Mouse (Mus musculus) heart, embryonic 14.5 days (tissue): Measurements from ENCODE around the gene E130114P18Rik. TPM values are rescaled to one million over a fixed set of nuclear protein-coding genes. Genes with fewer than 3 reads are reported as not detected.

Source experiments
- ATAC-seq: fragments of 200-750 bp; cut with Nextera tagmentation; 2 replicates; pipeline ENCODE4 v1.8.0; 2017; ENCODE audit warnings: low read depth, moderate TSS enrichment; ENCODE audit not compliant: insufficient number of reproducible peaks, insufficient read depth, low FRiP score
- H3K27ac ChIP-seq, 2 experiments: fragments of 200-500 bp in 1 of 2; fragments of 300-500 bp in 1 of 2; sonication (generic) in 1 of 2; replicated peaks in 1 of 2; 2 replicates each; pipeline ENCODE4 v1.5.1; 2012 to 2014; ENCODE audit warnings: low read depth in 2 of 2, low read length in 2 of 2, control low read depth in 1 of 2, mild to moderate bottlenecking in 1 of 2, mixed read lengths in 1 of 2; ENCODE audit not compliant: control insufficient read depth in 1 of 2, insufficient read depth in 1 of 2
- H3K27me3 ChIP-seq: fragments of 300-500 bp; sonication (generic); 2 replicates; pipeline ENCODE4 v1.6.1; 2014; ENCODE audit warnings: mild to moderate bottlenecking, low read length, control low read depth; ENCODE audit not compliant: control insufficient read depth, insufficient read depth
- H3K36me3 ChIP-seq: fragments of 300-500 bp; sonication (generic); 2 replicates; pipeline ENCODE4 v1.6.1; 2014; ENCODE audit warnings: mild to moderate bottlenecking, control low read depth, low read length, mixed read lengths; ENCODE audit not compliant: control insufficient read depth, insufficient read depth
- H3K4me1 ChIP-seq, 2 experiments: fragments of 200-500 bp in 1 of 2; fragments of 300-500 bp in 1 of 2; sonication (generic) in 1 of 2; 2 replicates each; pipeline ENCODE4 v1.6.1; 2012 to 2014; ENCODE audit warnings: low read length in 2 of 2, control low read depth in 1 of 2, mixed read lengths in 1 of 2; ENCODE audit not compliant: control insufficient read depth in 2 of 2, insufficient read depth in 2 of 2
- H3K4me2 ChIP-seq: fragments of 300-500 bp; sonication (generic); 2 replicates; pipeline ENCODE4 v1.6.1; 2014; ENCODE audit warnings: mild to moderate bottlenecking, low read length
- H3K4me3 ChIP-seq, 2 experiments: fragments of 200-500 bp in 1 of 2; fragments of 300-500 bp in 1 of 2; sonication (generic) in 1 of 2; 2 replicates each; pipeline ENCODE4 v1.5.1; 2012 to 2014; ENCODE audit warnings: low read length in 2 of 2, mild to moderate bottlenecking in 2 of 2, control low read depth in 1 of 2, low read depth in 1 of 2, moderate library complexity in 1 of 2; ENCODE audit not compliant: control insufficient read depth in 1 of 2, insufficient read depth in 1 of 2
- H3K9ac ChIP-seq: fragments of 300-500 bp; sonication (generic); 2 replicates; pipeline ENCODE4 v1.6.1; 2014; ENCODE audit warnings: mild to moderate bottlenecking, low read length
- H3K9me3 ChIP-seq: fragments of 300-500 bp; sonication (generic); 2 replicates; pipeline ENCODE4 v1.6.1; 2016; ENCODE audit warnings: low read length, control low read depth; ENCODE audit not compliant: control insufficient read depth
- WGBS: fragments of 180-500 bp; shearing (Covaris S2); extraction: QIAGEN DNeasy Blood & Tissue Kit; methylation state at CpG from one replicate; pipeline ENCODE4 v1.1.7; 2014; 5-methylcytosine and 5-hydroxymethylcytosine counted together
- polyA plus RNA-seq: library from polyadenylated mRNA; unstranded; fragments of >200 nt; fragmentation: Nextera tagmentation; extraction: Ambion mirVana; gene quantifications from 2 replicates; pipeline ENCODE4 v1.2.1, GENCODE M21; 2014

The E130114P18Rik gene
- polyA plus RNA-seq, 1 experiment from 2014 or later: 0.59 TPM

GRCm38 (mm10) chr4:97813996-97814395 lies 36.1 kb upstream of the E130114P18Rik start:
- H3K9ac ChIP-seq: no peak overlapping the region; the same call in 1 of the 2 replicates
- no peak for ATAC-seq
- peaks cover 13 to 61% of the 10 kb centered on the region in 2 experiments for H3K4me1 ChIP-seq
- whole genome bisulfite sequencing: 22% methylated on average over 4 of the region's 4 CpGs
- peak overlapping the region; percentile 19 for H3K4me2 ChIP-seq
- peak overlapping the region; percentile 12 to 67; a peak in 3 of 4 replicates for H3K27ac ChIP-seq
- H3K36me3 ChIP-seq: peaks cover 6% of the 10 kb centered on the region; the same call in 1 of the 2 replicates
- no peak overlapping the region for H3K4me3 ChIP-seq
- no peaks in the 10 kb centered on the region for H3K27me3 ChIP-seq
- H3K9me3 ChIP-seq: no peaks in the 10 kb centered on the region

- Histone ChIP-seq H3K4me3 (no peak overlapping the region), H3K27me3 (no peaks in the 10 kb centered on the region), H3K9me3 (no peaks in the 10 kb centered on the region), H3K27ac (no peak overlapping the region), H3K9ac (no peak overlapping the region), H3K4me2 (no peak overlapping the region), H3K36me3 (peaks cover 6% of the 10 kb centered on the region; the same call in 1 of the 2 replicates), H3K4me1 (peaks cover 11 to 53% of the 10 kb centered on the region in 2 experiments)
- no peak for ATAC-seq
- 75% methylated on average over 5 of the region's 5 CpGs for WGBS
Observed at GRCm38 (mm10) chr4:97813035-97813434, 35.2 kb upstream of the E130114P18Rik start.

GRCm38 (mm10) chr4:97810348-97810939 lies 32.6 kb upstream of the E130114P18Rik start:
- no peak for ATAC-seq
- Histone ChIP-seq H3K9me3 (no peaks in the 10 kb centered on the region), H3K4me2 (no peak overlapping the region), H3K27ac (0 out of 4 replicates have a peak overlapping the region, but pooled peaks of 1 of the 2 experiments have one; percentile 20), H3K4me1 (peaks cover 6 to 48% of the 10 kb centered on the region in 2 experiments), H3K4me3 (no peak overlapping the region), H3K36me3 (peaks cover 6% of the 10 kb centered on the region), H3K27me3 (no peaks in the 10 kb centered on the region), H3K9ac (no peak overlapping the region)
- 59% methylated on average over 7 of the region's 7 CpGs for WGBS

GRCm38 (mm10) chr4:97809582-97810295 lies 31.9 kb upstream of the E130114P18Rik start:
- H3K9me3 ChIP-seq: no peaks in the 10 kb centered on the region

GRCm38 (mm10) chr4:97808885-97809284 lies 31.0 kb upstream of the E130114P18Rik start:
- ATAC-seq: no peak
- peaks cover 6% of the 10 kb centered on the region for H3K36me3 ChIP-seq
- H3K9ac ChIP-seq: no peak overlapping the region
- peaks cover 4 to 38% of the 10 kb centered on the region in 2 experiments for H3K4me1 ChIP-seq
- 62% methylated on average over 3 of the region's 3 CpGs for WGBS
- H3K9me3 ChIP-seq: no peaks in the 10 kb centered on the region
- H3K27ac ChIP-seq: no peak overlapping the region
- no peak overlapping the region for H3K4me2 ChIP-seq
- no peaks in the 10 kb centered on the region for H3K27me3 ChIP-seq
- no peak overlapping the region for H3K4me3 ChIP-seq

More at GRCm38 (mm10) chr4:97809582-97810295, 31.9 kb upstream of the E130114P18Rik start:
- Histone ChIP-seq H3K27ac (0 out of 4 replicates have a peak overlapping the region, but pooled peaks have one; percentile 20 to 27), H3K9ac (no peak overlapping the region), H3K4me1 (peaks cover 6 to 45% of the 10 kb centered on the region in 2 experiments), H3K27me3 (no peaks in the 10 kb centered on the region), H3K4me2 (no peak overlapping the region), H3K4me3 (no peak overlapping the region), H3K36me3 (peaks cover 6% of the 10 kb centered on the region)
- WGBS: 84% methylated on average over 4 of the region's 4 CpGs
- ATAC-seq: no peak

GRCm38 (mm10) chr4:97806924-97807323 lies 29.0 kb upstream of the E130114P18Rik start:
- Histone ChIP-seq H3K4me1 (peaks cover 4 to 26% of the 10 kb centered on the region in 2 experiments), H3K9ac (no peak overlapping the region), H3K27me3 (no peaks in the 10 kb centered on the region), H3K27ac (no peak overlapping the region), H3K36me3 (peaks cover 12% of the 10 kb centered on the region), H3K4me2 (no peak overlapping the region), H3K4me3 (no peak overlapping the region), H3K9me3 (no peaks in the 10 kb centered on the region)
- 89% methylated on average over 2 of the region's 2 CpGs for WGBS
- no peak for ATAC-seq

- H3K27ac ChIP-seq: peak overlapping the region in 1 of 2 experiments; percentile 30; a peak in 1 of 4 replicates
- no peaks in the 10 kb centered on the region for H3K9me3 ChIP-seq
- H3K36me3 ChIP-seq: peaks cover 19% of the 10 kb centered on the region
- 63% methylated on average over 7 of the region's 7 CpGs for WGBS
- no peaks in the 10 kb centered on the region for H3K27me3 ChIP-seq
- no peak overlapping the region for H3K4me2 ChIP-seq
- H3K9ac ChIP-seq: no peak overlapping the region
- no peak for ATAC-seq
- H3K4me1 ChIP-seq: peaks cover 4 to 26% of the 10 kb centered on the region in 2 experiments
- H3K4me3 ChIP-seq: no peak overlapping the region
Observed at GRCm38 (mm10) chr4:97805896-97806808, 28.3 kb upstream of the E130114P18Rik start.
